Mouse (Mus musculus) frontal cortex, adult (tissue): ENCODE measurements around the gene Rpp25.

Experiments used
- ATAC-seq: cut with Nextera tagmentation; 2 replicates; pipeline ENCODE4 v1.9.2; 2017; ENCODE audit warnings: mild to moderate bottlenecking, moderate library complexity, mixed read lengths; ENCODE audit not compliant: low TSS enrichment

Rpp25 gene

DNA sequence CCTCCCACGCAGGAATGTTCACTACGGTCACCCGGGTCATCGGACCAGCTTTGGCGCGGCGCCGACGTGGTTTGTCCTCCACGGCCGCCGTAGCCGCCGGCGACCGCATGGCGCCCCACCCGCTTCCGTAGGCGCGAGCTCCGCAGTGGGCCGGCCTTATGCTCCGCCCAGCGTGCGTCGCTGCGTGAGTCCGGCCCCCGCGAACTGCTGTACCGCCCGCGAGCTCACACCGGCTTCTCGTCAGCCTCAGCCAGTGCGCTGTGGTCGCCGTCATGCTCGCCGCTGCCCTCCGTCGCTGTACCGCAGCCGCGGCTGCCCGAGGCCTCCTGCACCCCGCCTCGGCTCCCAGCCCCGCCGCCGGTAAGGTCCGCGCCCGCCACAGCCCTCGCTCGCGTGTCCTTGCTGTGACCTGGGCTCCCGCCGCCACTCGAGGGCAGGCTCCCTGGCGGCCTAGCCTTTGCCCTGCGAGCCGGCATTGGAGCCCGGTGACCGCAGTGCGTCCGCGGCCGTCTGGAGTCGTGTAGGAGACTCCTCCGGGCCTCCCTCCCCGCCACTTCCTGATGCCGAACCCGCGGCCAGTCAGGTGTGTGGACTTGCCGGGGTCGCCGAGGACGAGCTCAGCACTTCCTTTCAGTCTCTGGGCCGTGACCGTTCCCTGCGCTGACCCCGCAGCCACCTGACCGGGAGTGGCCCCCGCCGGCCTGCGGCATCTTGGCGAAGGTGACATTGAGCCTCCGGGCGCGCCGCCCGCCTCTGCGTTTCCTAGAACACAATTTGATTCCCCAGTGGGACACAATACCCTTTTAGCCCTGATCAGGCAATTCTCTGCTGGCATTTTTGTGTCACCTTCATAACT lies 17.5 kb downstream of the Rpp25 start, which contains the start of gene Cox5a:
Cox5a (plus strand) TSS at position 219 of the 856 bp plus-strand sequence.
- ATAC-seq = peak; percentile 83

DNA sequence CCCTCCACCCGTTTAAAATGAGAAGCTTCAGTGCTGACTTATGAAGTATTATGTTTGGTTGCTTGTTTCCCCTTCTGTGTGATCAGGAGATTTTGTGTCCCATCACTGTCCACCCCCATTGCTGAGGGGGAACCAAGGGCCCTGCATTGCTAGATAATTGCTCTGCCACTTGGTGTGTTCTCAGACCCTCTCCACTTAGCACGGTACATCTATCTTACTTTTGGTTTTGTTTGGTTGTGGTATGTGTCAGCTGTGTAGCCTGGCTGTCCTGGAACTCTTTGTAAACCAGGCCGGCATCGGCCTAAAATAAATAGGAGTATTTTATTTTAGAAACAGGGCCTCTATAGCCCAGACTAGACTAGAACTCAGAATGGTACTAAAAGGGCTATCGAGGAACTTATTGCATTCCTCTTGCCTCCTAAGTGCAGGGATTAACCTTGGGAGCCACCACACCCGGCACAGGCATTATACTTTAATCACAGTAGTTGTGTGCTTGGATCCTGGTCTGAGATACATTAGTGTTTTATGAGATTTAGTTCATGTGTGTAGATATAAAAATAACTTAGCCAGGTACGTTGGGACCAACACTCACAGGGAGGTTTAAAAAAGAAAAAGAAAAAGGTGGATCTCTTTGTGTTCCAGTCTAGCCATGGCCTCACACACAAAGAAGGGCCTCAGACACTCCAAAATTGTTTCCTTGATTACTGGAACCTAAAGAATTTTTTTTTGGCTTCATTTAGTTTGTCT lies 18.5 kb downstream of the Rpp25 start:
- no peak for ATAC-seq

- no peak for ATAC-seq
Observed at GRCm38 (mm10) chr9:57522861-57523246, 19.0 kb downstream of the Rpp25 start.

GRCm38 (mm10) chr9:57523754-57524153 lies 19.9 kb downstream of the Rpp25 start:
- ATAC-seq = no peak

- ATAC-seq = no peak
Observed at GRCm38 (mm10) chr9:57524439-57524838, 20.6 kb downstream of the Rpp25 start.

GRCm38 (mm10) chr9:57525516-57525915 lies 21.7 kb downstream of the Rpp25 start:
- peak; percentile 76 for ATAC-seq

GRCm38 (mm10) chr9:57526435-57526834 lies 22.6 kb downstream of the Rpp25 start:
- no peak for ATAC-seq

- no peak for ATAC-seq
Observed at GRCm38 (mm10) chr9:57531946-57532345, 28.1 kb downstream of the Rpp25 start.

DNA sequence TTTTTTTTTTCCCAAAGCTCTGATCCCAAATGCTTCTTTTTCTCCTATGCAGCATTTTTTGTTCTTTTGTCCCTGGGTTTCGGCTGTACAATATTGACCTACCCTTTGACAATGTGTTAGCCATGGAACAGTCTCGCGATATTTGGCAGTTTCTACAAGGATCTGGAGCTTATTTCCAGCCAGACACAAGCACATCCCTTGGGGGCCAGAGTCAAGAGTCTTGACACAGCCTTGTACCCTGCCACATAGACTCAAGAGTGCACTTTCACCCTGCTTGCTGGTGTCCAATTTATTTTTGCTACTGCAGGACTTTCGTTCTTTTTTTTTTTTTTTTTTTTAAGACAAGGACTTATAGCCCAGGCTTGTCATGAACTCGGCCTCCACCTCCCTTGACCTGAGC lies 32.5 kb downstream of the Rpp25 start:
- no peak for ATAC-seq

- ATAC-seq = peak; percentile 89
Observed at GRCm38 (mm10) chr9:57537044-57537727, 33.4 kb downstream of the Rpp25 start, which contains the start of gene Fam219b. Gene Fam219b, plus strand, starts transcription at chr9:57537528.

- peak; percentile 35 for ATAC-seq
Observed at GRCm38 (mm10) chr9:57537728-57538181, 33.9 kb downstream of the Rpp25 start.

DNA sequence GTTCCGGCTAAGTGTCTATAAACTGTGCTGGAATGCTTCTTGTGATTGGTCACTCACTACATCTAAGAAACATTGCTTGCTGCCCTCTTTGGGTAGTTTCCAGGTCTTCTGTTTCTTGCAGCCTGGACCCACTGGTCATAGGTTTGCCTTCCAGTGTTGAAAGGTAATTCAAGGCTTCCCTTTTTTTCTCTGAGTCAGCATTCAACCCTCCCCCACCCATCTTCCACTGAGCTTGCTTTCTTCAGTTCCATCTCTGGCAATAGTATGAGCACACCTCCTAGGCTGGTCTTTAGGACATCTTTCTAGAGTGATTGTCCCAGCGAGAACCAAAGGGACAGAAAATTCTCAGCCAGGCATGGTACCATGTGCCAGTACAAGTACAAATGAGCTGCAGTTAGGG lies 35.7 kb downstream of the Rpp25 start:
- no peak for ATAC-seq

DNA sequence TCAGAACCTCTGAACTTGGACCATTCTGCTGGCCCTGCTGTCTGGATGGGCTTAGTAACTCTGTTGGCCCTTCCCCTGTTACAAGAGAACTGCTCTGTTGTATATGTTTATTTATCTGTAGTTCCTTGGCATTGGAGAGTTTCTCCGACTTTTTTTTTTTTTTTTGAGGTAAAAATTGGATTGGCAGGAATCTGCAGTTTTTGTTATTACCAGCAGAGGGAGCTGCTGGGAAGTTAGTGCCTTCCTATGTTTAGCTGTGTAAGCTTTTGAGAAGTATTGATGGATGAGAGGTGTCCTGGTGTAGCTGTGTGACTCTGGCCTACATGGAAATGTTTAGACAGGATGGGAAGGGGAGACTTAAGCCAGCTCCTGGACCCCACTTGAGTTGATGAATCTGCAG lies 37.5 kb downstream of the Rpp25 start:
- ATAC-seq = no peak

DNA sequence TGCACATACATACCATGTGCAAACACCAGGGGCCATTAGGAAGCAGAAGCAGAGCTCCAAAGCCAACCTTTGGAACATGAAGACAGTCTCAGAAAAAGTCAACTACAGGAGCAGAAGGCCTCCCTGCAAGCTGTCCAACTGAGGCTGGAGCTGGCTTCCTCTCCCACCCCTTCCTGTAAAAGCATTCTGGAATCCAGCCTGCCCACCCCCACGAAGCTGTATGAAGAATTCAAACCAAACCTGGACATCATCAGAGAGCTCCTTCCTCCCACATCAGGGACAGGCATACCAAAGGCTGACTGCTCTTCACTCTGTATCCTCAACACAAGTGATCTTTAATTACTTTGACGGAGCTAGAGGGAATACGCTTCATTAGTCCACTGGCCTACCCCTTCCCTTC lies 40.1 kb downstream of the Rpp25 start:
- peak; percentile 36; the same call in 1 of the 2 replicates for ATAC-seq

GRCm38 (mm10) chr9:57547287-57547686 lies 43.5 kb downstream of the Rpp25 start:
- ATAC-seq = no peak

- no peak for ATAC-seq
Observed at GRCm38 (mm10) chr9:57547869-57548268, 44.0 kb downstream of the Rpp25 start.

DNA sequence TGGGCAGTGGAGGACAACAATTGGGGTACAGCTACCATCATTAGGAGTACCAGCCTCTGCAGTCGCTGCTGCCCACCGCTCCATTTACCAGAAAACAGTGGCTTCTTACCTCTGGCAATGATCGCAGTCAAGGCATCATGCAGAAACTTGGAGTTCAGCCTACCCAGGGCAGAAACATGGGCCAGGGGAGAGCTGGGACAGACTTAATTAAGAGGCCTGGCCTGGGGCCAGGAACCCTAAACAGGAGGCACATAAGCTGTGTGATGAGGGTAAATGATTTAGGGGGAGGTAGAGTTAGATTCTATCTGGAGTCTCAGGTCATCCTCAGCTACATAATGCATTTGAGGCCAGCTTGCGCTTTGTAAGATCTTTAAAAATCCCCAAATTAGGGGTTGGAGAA lies 45.4 kb downstream of the Rpp25 start:
- ATAC-seq = no peak

DNA sequence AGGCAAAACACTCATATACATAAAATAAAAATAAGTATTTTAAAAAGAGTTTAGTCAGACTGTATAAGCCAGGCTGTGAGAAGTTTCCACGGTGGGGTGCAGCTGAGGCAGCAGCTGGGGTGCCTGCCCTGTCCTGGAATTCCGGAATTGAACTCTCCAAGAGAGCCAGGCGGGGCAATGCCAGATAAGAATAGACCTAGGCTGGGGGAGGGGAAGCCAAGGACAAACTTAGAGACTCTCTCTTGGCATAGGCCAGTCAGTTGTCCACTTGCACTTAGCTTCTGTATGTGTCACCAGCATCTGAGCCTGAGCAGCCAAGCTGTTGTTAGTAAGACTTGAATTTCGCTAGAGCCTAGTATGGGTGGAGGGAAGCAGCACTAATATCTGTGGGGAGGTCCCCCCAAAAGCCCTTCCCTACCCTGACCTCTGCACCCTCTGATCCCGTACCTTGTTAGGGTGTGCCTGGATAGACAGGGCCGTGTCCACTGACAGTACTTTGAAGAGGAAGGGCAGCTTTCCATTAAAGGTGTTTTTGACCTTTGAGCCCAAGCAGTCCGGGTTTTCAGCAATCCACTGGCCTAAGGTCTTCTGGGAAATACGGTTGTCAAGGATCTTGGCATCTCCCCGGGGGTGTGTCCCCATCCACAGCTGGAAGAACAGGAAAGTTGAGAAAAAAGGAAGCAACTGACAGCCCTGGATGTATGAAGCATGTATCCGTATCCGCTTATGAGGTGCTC lies 46.5 kb downstream of the Rpp25 start:
- ATAC-seq = no peak

- ATAC-seq = peak; percentile 85
Observed at GRCm38 (mm10) chr9:57552139-57552887, 48.5 kb downstream of the Rpp25 start, which contains the start of gene Mpi. Gene Mpi, minus strand, starts transcription at chr9:57552763.

- ATAC-seq = no peak
Observed at GRCm38 (mm10) chr9:57553119-57553518, 49.3 kb downstream of the Rpp25 start.

GRCm38 (mm10) chr9:57554753-57555152 lies 50.9 kb downstream of the Rpp25 start:
- no peak for ATAC-seq
